Mouse (Mus musculus) activated CD4-positive, CD25-positive, alpha-beta regulatory T cell, adult 9 weeks (primary cell): ENCODE measurements around the gene Olfr1135. TPM values are rescaled to one million over a fixed set of nuclear protein-coding genes. Genes with fewer than 3 reads are reported as not detected.

Source experiments
- polyA plus RNA-seq: library from polyadenylated mRNA; unstranded; fragments of 100-300 nt; shearing (Covaris generic); gene quantifications from one replicate; pipeline ENCODE4 v1.2.1, GENCODE M21; 2017

The Olfr1135 gene
- polyA plus RNA-seq = not detected

GRCm38 (mm10) chr2:87673564-87673963 is at the start of gene Olfr1135:
Olfr1135 (minus strand) TSS chr2:87673664.

GRCm38 (mm10) chr2:87713079-87713478 is 39.6 kb upstream of the Olfr1135 start, which contains the start of gene Olfr1137:
Olfr1137 (minus strand) TSS chr2:87713179.

GRCm38 (mm10) chr2:87693847-87694246 is 20.4 kb upstream of the Olfr1135 start, which contains the start of gene Olfr1136:
Olfr1136 (minus strand) TSS chr2:87693947.

GRCm38 (mm10) chr2:87658360-87658759 is 15.1 kb downstream of the Olfr1135 start, which contains the start of gene Olfr1134:
Olfr1134 (minus strand) TSS chr2:87658460.

GRCm38 (mm10) chr2:87647274-87647673 is 26.2 kb downstream of the Olfr1135 start, which contains the start of gene Olfr1133:
Olfr1133 (minus strand) TSS chr2:87647374.

GRCm38 (mm10) chr2:87637435-87637834 is 36.0 kb downstream of the Olfr1135 start, which contains the start of gene Olfr1132:
Olfr1132 (minus strand) TSS chr2:87637535.

GRCm38 (mm10) chr2:87626804-87627203 is 46.7 kb downstream of the Olfr1135 start, which contains the start of gene Olfr1131:
Olfr1131 (plus strand) TSS chr2:87627104.

Other genes starting within 250 kb of the Olfr1135 start
- not detected for gene Olfr1124, start 243.4 kb downstream of the Olfr1135 start, polyA plus RNA-seq
- gene Olfr1126, start 219.7 kb downstream of the Olfr1135 start, polyA plus RNA-seq = not detected
- not detected for gene Pramel7, start 176.6 kb downstream of the Olfr1135 start, polyA plus RNA-seq
- not detected for gene Pramel6, start 167.1 kb downstream of the Olfr1135 start, polyA plus RNA-seq
- gene Olfr153, start 141.9 kb downstream of the Olfr1135 start, polyA plus RNA-seq = not detected
- gene Olfr1128, start 128.1 kb downstream of the Olfr1135 start, polyA plus RNA-seq = not detected
- gene Olfr1129, start 99.8 kb downstream of the Olfr1135 start, polyA plus RNA-seq = not detected
- not detected for gene Olfr1130, start 67.5 kb downstream of the Olfr1135 start, polyA plus RNA-seq
- not detected for gene Olfr1131, start 46.6 kb downstream of the Olfr1135 start, polyA plus RNA-seq
- not detected for gene Olfr1132, start 36.1 kb downstream of the Olfr1135 start, polyA plus RNA-seq
- not detected for gene Olfr1133, start 26.3 kb downstream of the Olfr1135 start, polyA plus RNA-seq
- not detected for gene Olfr1134, start 15.2 kb downstream of the Olfr1135 start, polyA plus RNA-seq
- gene Olfr1136, start 20.3 kb upstream of the Olfr1135 start, polyA plus RNA-seq = not detected
- gene Olfr1137, start 39.5 kb upstream of the Olfr1135 start, polyA plus RNA-seq = not detected
- gene Olfr1138, start 66.3 kb upstream of the Olfr1135 start, polyA plus RNA-seq = not detected
- gene Olfr1140, start 70.1 kb upstream of the Olfr1135 start, polyA plus RNA-seq = not detected
- not detected for gene Olfr1141, start 80.3 kb upstream of the Olfr1135 start, polyA plus RNA-seq
- gene Olfr152, start 105.8 kb upstream of the Olfr1135 start, polyA plus RNA-seq = not detected
- not detected for gene Olfr1143, start 126.9 kb upstream of the Olfr1135 start, polyA plus RNA-seq
- gene Olfr1145, start 136.2 kb upstream of the Olfr1135 start, polyA plus RNA-seq = not detected
- gene Olfr1148, start 156.9 kb upstream of the Olfr1135 start, polyA plus RNA-seq = not detected
- not detected for gene Olfr1150-ps1, start 170.3 kb upstream of the Olfr1135 start, polyA plus RNA-seq
- gene Olfr1151, start 182.2 kb upstream of the Olfr1135 start, polyA plus RNA-seq = not detected
- not detected for gene Olfr1152, start 192.8 kb upstream of the Olfr1135 start, polyA plus RNA-seq
- gene Olfr1153, start 221.3 kb upstream of the Olfr1135 start, polyA plus RNA-seq = not detected
- not detected for gene Olfr1154, start 231.5 kb upstream of the Olfr1135 start, polyA plus RNA-seq